Mouse (Mus musculus) urinary bladder, postnatal 14 days (tissue): ENCODE measurements around the gene Cdkn1b.

ENCODE experiments used
- DNase-seq: peaks from one replicate; pipeline ENCODE4 v3.0.0; 2021; ENCODE audit warnings: low spot score

The Cdkn1b gene

DNA sequence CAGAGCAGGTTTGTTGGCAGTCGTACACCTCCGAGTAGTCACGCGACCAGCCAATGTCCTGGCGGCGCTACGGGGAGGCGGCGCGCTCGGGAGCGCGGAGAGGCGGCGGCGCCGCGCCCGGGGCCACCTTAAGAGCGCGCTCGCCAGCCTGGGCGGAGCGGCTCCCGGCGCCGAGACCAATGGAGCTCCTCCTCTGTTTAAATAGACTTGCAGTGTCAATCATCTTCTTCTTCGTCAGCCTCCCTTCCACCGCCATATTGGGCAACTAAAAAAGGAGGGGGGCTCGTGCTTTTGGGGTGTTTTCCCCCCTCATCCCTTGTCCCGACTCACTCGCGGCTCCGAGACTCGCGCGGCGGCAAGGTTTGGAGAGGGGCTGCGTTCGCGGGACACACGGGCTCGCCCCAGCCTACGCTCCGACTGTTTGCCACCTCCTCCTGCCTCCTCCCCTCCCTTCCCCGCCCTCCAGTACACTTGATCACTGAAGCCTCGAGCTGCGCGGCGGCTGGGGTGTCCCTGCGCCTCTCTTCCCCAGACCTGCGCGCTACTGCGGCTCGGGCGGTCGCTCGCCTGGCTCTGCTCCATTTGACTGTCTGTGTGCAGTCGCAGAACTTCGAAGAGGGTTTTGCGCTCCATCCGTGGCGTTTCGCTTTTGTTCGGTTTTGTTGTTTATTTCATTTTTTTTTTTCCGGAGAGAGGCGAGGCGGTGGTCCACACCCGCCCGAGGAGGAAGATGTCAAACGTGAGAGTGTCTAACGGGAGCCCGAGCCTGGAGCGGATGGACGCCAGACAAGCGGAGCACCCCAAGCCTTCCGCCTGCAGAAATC is at the start of gene Cdkn1b:
Gene Cdkn1b (plus strand): TSS at position 212 of the 824 bp plus-strand sequence.
- peak; percentile 90 for DNase-seq

DNA sequence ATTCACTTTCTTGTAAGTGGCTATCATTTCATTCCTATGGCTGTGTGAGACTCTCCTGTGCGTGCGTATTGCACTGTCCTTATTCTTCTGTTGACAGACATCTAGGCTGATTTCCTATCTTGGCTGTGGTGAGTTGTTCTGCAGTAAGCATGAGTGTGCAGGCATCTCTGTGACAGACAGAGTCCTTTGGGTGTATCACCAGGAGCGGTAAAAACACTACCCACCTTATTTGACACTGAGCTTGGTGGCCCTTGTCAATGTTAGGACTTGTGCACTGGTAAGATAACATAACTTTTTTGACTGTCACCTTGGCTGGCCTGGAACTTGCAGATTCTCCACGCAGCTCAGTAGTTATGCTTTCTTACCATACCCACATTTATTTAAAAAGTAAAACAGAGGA is 49.3 kb upstream of the Cdkn1b start:
- DNase-seq, result no peak

DNA sequence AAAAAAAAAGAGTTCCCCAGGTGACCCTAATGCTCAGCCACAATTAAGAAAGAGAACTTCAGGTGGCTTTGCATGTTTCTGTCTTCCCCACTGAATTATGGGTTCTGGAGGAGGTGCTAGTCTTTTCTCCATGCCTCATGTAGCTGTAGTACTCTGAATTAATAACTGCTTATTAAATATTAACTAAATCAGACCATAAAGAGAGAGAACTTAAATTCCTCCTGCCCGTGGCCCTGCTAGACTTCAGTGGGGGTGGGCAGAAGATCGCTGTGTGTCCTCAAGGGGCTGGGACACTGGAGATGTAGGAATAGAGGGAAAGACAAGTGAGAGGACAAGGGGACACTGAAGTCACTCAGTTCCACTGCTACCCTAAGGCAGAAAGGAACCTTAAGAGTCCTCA is 48.0 kb upstream of the Cdkn1b start:
- no peak for DNase-seq

DNA sequence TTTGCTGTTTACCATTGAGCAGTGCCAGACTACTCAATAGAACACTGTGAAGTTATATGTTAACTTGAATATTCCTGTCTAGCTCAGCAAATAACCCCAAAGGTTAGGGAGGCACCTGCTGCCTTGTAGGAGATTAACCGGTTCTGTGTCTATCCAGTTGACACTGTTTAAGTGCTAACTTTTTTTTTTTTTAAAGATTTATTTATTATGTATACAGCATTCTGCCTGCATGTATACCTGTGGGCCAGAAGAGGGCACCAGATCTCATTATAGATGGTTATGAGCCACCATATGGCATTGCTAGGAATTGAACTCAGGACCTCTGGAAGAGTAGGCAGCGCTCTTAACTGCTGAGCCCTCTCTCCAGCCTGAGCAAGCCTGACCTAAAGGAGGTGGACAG is 47.2 kb upstream of the Cdkn1b start:
- DNase-seq, result no peak

DNA sequence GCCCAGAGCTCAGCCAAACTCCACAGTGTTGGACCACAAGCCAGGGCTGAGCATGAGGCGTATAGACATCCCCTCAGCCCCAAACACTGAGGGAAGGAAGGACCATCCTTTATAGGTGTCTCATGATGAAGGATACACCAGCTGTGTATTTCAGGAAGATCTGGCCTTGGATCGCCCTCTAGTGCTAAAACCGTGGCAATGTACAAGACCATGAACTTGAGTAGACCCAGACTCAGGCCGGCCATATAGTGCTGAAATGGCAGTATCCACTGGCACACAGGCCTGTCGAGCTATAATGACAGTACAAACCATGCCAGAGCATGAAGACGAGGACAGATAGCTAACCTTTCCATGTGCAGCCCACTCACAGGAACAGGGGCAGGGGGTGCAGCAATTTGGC is 43.4 kb upstream of the Cdkn1b start:
- no peak for DNase-seq

DNA sequence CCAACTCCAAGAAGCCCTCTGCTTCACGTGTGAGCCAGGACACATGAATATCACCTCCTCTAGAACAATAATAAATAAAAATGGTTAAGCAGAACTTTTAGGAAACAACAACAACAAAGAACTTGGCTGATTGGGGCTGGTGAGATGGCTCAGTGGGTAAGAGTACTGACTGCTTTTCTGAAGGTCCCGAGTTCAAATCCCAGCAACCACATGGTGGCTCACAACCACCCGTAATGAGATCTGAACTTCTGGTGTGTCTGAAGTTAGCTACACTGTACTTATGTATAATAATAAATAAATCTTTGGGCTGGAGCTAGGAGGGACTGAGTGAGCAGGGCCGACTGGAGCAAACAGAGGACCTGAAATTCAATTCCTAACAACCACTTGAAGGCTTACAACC is 42.9 kb upstream of the Cdkn1b start:
- no peak for DNase-seq

DNA sequence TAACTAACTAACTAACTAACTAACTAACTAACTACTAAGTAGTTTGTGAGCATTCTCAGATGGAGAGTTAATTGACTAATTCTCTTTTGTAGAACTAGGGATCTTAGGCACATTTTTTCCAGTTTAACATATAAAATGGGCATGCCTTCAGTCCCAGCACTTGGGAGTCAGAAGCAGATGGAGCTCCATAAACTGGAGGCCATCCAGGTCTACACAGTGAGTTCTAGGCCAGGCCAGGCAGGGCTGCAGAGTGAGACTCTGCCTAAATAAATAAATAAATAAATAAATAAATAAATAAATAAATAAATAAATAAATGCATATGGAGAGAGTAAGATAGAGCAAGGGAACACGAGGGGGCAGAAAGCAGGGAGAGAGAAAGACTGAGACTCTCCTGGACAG is 42.3 kb upstream of the Cdkn1b start:
- DNase-seq, result no peak

DNA sequence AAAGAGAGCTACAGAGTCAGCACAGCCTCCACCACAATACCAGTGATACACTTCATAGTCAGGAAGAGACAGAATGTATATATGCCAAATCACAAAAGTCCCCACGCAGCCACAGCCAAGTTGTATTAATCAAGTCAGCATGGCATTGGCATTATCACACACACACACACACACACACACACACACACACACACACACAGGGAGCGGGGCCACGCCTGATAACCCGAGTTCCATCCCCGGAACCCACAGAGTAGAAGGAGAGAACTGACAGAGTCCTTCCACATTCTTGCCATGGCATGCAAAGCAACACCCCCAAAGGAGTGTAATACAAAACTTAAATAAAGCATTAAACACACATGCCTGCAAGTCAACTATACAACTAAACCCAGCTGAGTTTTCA is 40.6 kb upstream of the Cdkn1b start:
- no peak for DNase-seq

DNA sequence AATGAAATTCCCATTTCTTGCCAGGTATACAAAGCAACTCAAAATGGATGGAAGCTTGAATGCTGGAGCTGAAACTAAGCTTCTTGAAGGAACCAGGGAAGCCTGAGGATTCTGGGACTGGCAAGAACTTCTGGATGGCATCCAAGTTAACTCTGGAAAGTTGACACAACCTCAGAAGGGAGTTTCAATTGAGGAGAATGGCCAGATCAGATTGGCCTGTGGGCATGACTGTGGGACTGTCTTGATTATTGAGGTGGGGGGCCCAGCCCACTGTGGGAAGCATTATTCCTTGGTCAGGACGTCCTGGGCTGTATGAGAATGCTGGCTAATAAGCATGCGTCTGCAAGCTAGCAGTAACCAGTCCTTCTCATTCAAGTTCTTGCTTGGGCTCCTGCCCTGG is 40.2 kb upstream of the Cdkn1b start:
- no peak for DNase-seq

DNA sequence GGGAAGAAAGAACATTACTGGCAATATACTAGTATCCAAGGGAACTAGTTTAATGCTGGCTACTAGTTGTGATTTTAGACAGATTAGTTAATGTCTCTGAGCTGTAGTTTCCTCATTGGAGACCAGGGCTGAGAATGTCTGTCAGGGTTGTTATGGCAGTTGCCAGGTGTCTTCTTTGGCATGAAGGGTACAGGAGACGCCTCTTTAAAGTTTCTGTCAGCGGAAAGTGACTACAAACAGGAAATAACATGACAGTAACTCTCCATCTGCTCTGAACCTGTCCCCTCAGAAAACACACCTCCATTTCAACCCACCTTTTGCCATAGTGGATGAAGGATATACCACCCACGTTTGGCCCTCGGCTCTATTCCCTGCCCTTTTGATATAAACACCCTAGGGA is 36.5 kb upstream of the Cdkn1b start:
- DNase-seq, result no peak

DNA sequence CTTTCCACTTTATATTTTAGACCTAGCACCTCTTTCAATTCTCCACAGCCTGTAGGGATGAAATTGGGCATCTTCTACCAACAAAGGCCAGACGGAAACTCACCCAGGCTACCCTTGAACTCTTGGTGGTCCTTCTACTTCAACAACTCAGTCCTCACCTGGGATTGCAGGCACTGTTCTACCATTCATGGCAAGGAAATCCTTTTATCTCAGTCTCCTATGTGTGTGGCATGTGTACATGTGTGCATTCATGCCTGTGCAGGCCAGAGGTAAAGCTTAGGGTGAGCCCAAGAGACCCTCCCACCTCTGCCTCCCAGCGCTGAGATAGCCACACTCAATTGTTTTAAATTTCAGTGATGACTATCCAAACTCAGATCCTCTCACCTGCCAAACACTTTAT is 34.7 kb upstream of the Cdkn1b start:
- DNase-seq, result no peak

DNA sequence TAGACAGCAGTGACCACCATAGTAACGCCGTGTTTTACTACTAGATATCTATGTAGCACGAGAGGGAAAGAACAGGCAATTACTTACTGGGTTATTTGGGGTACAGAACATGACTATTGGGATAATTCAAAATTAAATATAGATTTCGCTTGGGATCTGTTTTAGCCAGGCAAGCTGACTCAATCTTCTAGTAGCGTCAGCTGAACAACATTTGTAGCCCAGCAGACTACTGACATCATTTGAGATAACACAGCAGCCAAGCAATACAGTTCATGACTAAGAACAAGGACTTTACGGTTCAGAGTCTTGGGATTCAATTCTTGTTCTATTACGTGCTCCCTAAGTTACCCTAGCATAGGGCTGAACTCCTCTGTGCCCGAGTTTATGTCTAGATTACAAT is 33.7 kb upstream of the Cdkn1b start:
- DNase-seq, result no peak

DNA sequence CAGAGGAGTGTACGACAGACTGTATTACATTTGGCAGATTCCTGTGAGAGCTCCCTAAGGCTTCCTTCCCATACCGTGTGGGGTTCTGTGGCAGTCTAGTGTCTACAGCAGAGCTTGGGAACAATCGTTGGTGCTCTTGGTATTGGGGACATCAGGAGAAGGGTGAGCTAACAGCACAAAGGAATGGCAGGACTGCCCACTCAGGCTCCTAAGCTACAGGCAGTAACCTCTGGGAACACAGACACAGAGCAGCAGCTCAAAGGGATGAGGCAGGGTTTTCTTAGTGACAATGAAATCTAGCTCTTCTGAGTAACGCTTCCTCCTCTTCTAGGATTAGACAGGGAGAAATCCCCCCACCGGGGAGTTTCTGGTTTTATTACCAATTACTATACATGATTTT is 33.2 kb upstream of the Cdkn1b start:
- no peak for DNase-seq

DNA sequence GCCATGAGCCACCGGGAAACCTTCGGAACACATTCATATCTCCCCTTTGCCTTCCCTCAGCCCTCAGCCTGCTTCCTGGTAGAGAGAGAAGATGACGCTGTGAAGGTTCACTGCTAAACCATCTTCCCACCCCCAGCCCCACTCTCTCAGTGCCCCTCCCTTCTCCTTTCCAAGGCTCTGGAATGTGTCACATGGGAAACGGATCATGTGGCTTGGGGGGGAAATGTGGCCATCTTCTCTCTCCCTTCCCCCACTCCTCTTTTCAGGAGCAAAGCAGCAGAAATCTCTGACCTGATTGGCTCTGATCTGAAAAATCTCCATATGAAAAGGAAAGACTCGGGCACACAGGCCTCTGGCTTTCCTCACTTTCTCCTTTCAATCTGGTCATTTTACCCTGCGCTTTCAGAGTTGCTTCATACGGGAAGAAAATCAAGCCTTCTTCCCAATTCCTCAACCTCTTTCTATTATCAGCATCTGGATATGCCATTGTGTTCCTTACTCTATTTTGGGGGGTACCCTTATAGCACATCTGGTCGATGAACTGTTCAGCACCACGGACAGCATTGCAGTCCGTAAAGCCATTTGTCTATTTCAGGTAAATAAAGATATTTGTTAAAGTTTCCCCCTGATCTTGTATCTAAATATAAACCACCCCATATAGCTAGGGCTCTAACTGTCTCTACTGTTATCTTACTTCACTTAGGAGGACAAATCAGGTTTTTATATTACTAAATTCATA is 32.3 kb upstream of the Cdkn1b start:
- no peak for DNase-seq

DNA sequence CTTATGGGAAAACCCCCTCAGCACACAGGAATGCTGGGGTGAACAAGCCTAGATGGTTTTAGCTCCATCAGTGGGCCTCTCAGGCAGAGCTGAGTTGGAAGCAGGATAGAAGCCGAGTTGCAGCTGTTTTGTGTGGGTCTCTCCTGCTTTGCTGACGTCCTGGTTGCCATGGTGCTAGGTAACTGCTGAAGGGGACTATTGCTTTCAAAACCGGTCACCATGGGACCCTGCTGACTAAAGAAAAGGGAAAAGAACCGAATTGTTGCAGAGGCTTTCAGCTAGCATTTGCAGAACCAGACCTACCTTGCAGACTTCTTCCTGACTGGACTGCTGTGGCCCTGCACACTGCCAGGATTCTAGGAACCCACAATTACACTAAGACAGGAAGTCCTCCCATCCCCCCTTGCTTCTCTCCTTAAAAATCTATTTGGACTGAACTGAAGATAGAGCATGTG is 31.6 kb upstream of the Cdkn1b start:
- no peak for DNase-seq

DNA sequence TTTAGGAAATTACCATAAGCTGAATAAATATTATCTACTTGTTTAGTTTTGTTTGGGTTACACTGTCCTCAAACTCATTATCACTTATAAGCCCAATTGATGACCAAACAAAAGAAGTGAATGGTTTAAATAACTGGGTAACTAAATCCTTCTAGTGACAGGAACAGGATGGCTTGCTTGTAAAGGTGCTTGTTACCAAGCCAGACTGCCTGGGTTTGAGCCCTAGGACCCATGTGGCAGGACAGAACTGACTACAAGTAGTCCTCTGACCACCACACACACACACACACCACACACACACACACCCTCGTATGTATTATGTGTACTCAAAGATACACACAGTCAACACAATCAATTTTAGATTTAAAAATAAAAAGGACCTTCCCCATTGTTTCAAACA is 30.4 kb upstream of the Cdkn1b start:
- DNase-seq, result no peak

DNA sequence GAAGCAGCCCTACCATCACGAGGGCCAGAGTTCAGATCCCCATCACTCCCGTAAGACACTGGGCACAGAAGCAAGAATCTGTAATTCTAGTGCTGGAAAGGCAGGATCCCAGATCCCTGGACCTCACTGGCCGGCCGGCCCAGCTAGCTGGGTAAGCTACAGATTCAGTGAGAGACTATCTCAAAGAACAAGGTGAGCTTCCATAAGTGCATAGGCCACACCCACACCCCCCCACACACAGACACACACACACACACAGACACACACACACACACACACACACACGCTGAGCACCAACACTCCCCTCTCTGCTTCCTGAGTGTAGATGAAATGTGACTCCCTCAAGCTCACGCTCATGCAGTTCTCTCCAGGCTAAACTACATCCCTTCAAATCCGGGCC is 29.8 kb upstream of the Cdkn1b start:
- DNase-seq, result no peak

DNA sequence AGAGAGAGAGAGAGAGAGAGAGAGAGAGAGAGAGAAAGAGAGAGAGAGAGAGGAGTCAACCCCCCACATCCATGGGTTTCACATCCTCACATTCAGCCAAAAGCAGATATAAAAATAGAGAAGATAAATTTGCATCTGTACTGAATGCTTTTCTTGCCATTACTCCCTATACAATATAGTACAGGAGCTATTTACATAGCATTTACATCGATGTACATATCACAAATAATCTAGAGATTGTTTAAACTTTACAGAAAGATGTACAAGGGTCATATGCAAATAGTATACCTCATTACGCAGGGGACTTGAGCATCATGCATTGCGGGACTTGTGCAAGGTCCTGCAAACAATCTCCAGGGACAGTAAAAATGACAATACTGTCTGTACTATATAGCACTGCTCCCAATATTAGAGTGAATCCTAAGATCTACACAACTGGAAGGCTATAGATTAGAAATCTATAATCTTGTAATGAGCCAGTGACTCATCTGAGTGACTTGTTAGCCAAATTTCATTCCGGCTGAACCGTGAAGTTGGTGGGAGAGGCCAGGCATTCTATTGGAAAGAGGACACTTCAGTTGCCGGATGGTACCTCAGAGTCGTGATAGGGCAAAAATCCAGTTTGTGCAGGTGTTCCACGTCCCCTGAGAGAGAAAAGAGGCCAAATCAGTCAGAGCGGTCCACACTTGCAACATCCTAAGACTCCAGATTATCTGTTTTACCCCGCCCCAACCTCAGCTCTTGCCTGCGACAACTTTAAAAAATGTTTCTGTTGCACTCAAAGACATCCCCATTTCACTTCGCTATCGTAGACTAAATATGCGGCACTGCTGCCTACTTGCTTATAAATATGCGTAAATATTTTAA is 23.4 kb upstream of the Cdkn1b start:
- DNase-seq, result no peak

DNA sequence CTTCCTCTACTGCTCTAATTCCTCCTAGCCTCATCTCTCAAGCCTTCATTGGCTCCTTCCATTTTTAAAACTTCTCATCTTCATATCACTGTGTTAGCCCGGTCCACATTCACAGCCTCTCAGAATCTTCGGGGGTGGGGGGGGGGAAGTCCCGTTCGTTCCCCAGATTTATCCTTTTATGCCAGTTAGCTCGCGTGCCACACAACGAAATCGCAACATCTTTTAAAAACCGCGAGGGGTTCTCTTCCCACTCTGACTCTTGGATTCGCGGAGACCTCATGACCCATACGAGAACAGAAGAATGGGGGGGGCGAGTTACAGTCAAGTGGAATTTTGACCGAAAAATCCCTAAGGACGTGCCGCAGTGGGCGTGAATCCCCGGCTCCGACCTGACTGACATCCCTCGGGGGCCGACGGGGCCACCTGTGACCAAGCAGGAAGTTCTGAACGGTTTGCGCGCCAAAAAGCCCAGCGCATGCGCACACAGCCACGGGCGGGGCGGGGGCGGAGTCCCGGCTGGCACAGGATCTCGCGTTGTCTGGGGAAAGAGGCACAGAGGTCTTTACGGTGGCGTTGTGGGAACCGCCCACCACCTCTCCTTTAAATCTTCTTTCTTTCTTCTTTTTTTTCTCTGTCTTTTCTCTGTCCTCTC is 22.6 kb upstream of the Cdkn1b start:
- peak; percentile 95 for DNase-seq

DNA sequence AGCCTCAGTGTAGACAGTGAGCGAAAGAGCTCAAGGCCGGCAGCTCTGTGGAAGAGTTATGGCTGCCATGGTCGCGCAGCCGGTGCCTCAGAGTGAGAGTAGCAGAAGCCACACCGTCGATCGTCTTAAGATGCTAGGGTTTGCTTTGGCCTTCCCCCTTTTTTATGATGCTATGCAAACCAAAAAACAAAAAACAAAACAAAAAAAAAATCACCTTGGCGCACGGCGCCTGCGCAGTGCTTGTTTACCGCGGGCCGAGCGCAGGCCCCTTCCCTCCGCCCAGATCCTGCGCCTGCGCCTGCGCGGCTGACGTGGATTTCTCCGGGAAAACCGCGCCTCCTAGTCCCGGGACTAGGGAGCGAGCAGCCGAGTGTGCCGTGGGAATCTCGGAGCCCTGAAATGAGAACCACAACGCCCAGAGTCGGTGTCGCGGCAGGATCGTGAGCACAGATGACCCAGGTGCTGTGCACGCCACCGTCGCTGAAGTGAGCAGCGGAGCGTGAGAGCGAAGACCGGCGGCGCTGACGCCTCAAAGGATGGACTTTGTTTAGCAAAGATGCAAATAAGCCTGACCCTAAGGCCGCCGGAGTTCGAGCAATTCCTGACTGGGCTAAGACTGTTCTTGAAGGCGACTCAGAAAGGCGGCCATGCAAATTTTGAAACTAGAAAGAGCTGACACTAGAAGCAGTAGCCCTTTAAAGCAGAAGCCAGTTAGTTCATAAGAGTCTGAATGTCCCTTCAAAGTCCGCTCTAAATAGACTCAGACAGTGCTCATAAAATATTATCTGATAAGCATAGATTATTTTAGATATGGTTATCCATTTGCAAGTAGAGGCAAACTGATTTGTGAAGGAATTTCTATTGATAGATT is 21.9 kb upstream of the Cdkn1b start, which contains the start of gene Gpr19:
Gene Gpr19 (minus strand): TSS at position 484 of the 871 bp plus-strand sequence.
- DNase-seq, result peak; percentile 91

DNA sequence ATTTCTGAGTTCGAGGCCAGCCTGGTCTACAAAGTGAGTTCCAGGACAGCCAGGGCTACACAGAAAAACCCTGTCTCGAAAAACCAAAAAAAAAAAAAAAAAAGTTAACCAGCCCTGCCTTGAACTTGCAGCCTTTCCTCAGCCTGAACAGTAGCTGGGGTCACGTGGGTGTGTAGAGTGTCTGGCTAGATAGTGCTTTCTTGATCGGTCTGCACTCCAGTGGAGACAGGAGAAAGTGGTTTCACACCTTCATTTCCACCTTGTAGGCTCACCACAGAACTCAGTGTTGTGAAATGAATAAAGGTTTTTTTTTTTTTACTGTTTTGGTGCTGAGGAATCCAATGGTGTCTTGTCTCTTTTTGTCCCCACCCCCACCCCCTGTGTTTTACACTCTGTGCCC is 16.8 kb upstream of the Cdkn1b start:
- DNase-seq, result no peak
